14 mouse cellular contexts compared by ENCODE assay signal in the genomic region with DNA sequence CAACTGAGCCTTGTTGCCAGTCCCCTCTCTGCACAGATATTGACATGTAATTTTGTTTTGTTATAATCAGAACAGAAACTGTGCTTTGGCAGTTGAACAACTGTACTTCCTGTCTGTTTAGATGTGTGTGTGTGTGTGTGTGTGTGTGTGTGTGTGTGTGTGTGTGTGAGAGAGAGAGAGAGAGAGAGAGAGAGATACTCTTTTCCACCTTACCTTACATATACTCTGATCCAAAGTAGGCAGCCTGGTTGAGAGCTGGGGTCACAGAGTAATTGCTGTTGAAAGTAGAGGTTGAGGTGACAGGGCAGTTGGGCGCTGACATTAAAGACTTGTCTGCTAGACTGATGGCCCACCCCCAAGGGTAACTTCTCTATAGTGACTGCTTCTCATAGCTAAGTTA. TPM values are rescaled to one million over a fixed set of nuclear protein-coding genes. Genes with fewer than 3 reads are reported as not detected.
A peak's percentile ranks its signal among the peaks of the same experiment; 100 is the strongest.
DNase-seq lines count a peak whose midpoint lies in the region; ATAC-seq lines count a peak whose summit lies in the region.
"Had no signal": no experiment of that assay in that cellular context is flagged by ENCODE, and none has a peak within 500 bp of the region (broad histone marks: within the 10 kb centered on the region; RNA-seq: fewer than 3 reads in every experiment).

No protein-coding gene starts in this region.

- no peak for DNase-seq in heart, embryonic 10.5 days (ENCODE audit: low spot score)
- no peak for DNase-seq in heart, postnatal 4 days
- DNase-seq in midbrain, embryonic 10.5 days (ENCODE audit: low spot score): no peak
- DNase-seq in midbrain, embryonic 11.5 days (ENCODE audit: low spot score, missing footprints): no peak
- DNase-seq in spleen, postnatal 4 days (ENCODE audit: low spot score in 2 of 2): no peak
- DNase-seq in left cerebral cortex, adult 11 months (ENCODE audit: low spot score): no peak
- DNase-seq: gastrocnemius, postnatal 25 days; kidney, adult 11 months; thymus, postnatal 36 days had no signal

- no peaks in the 10 kb centered on the region for H3K27me3 ChIP-seq in heart, embryonic 10.5 days (ENCODE audit: insufficient read depth, poor library complexity, severe bottlenecking)
- no peaks in the 10 kb centered on the region for H3K27me3 ChIP-seq in midbrain, embryonic 10.5 days (ENCODE audit: low read depth, poor library complexity, severe bottlenecking)
- no peaks in the 10 kb centered on the region for H3K27me3 ChIP-seq in midbrain, embryonic 11.5 days (ENCODE audit: control insufficient read depth, insufficient read depth, low read length)
- H3K27me3 ChIP-seq: limb, embryonic 15.5 days had no signal

- peaks cover 75% of the 10 kb centered on the region for H3K4me1 ChIP-seq in heart, embryonic 10.5 days
- peaks cover 43% of the 10 kb centered on the region for H3K4me1 ChIP-seq in midbrain, embryonic 10.5 days
- peaks cover 9% of the 10 kb centered on the region for H3K4me1 ChIP-seq in midbrain, embryonic 11.5 days (ENCODE audit: control insufficient read depth, insufficient read depth, low read length)

- no peak overlapping the region for H3K4me3 ChIP-seq in heart, embryonic 10.5 days
- H3K4me3 ChIP-seq in midbrain, embryonic 10.5 days: no peak overlapping the region
- no peak overlapping the region for H3K4me3 ChIP-seq in midbrain, embryonic 11.5 days (ENCODE audit: low read depth, low read length)
- H3K4me3 ChIP-seq: forebrain, embryonic 10.5 days; limb, embryonic 15.5 days had no signal

- H3K9me3 ChIP-seq in heart, embryonic 10.5 days: no peaks in the 10 kb centered on the region
- H3K9me3 ChIP-seq in midbrain, embryonic 10.5 days (replicated peaks): no peaks in the 10 kb centered on the region
- H3K9me3 ChIP-seq in midbrain, embryonic 11.5 days (ENCODE audit: control insufficient read depth, low read length): no peaks in the 10 kb centered on the region
- H3K9me3 ChIP-seq: forebrain, embryonic 10.5 days; limb, embryonic 15.5 days had no signal

- ATAC-seq in midbrain, embryonic 11.5 days (ENCODE audit: low FRiP score): no peak
- ATAC-seq in inflammation-experienced regulatory T-cells, adult 6 months: peak; percentile 42
- peak; percentile 37; the same call in 1 of the 2 replicates for ATAC-seq in neutrophil, adult 5-6 weeks (ENCODE audit: extremely low read depth, insufficient number of reproducible peaks, low FRiP score, poor library complexity, severe bottlenecking)
- ATAC-seq: midbrain, embryonic 16.5 days had no signal

- 40% methylated on average over 1 of the region's 1 CpGs for WGBS in heart, embryonic 10.5 days
- 72% methylated on average over 1 of the region's 1 CpGs for WGBS in midbrain, embryonic 10.5 days
- 77% methylated on average over 1 of the region's 1 CpGs for WGBS in midbrain, embryonic 11.5 days

- H3K36me3 ChIP-seq in heart, embryonic 10.5 days: no peaks in the 10 kb centered on the region
- no peaks in the 10 kb centered on the region for H3K36me3 ChIP-seq in midbrain, embryonic 10.5 days
- H3K36me3 ChIP-seq in midbrain, embryonic 11.5 days (ENCODE audit: control insufficient read depth, insufficient read depth, low read length): no peaks in the 10 kb centered on the region
- H3K36me3 ChIP-seq: forebrain, embryonic 10.5 days; limb, embryonic 15.5 days had no signal

- peak overlapping the region; percentile 56; the same call in 1 of the 2 replicates for H3K27ac ChIP-seq in heart, embryonic 10.5 days
- peak overlapping the region; percentile 65; the same call in 1 of the 2 replicates for H3K27ac ChIP-seq in midbrain, embryonic 10.5 days (replicated peaks)
- H3K27ac ChIP-seq in midbrain, embryonic 11.5 days (ENCODE audit: low read depth, low read length): no peak overlapping the region
- H3K27ac ChIP-seq: forebrain, embryonic 10.5 days; limb, embryonic 15.5 days had no signal

- H3K9ac ChIP-seq in midbrain, embryonic 11.5 days (ENCODE audit: low read length): no peak overlapping the region
- H3K9ac ChIP-seq: limb, embryonic 15.5 days had no signal

- H3K4me2 ChIP-seq in midbrain, embryonic 11.5 days: no peak overlapping the region
- H3K4me2 ChIP-seq: limb, embryonic 15.5 days had no signal

RNA-seq across cellular contexts. Expression of gene Susd6, which starts 25.0 kb away (rescaled TPM):
- 14.9 and 16.5 TPM in 2 replicates for polyA plus RNA-seq in heart, embryonic 10.5 days (2016; fragmentation: Nextera tagmentation; extraction: Ambion mirVana)
- 10 to 100 TPM; 46.3 to 49.6 TPM for total RNA-seq in heart, postnatal 4 days (2021)
- polyA plus RNA-seq in midbrain, embryonic 10.5 days (2016; fragmentation: Nextera tagmentation; extraction: Ambion mirVana): 13.9 and 16.6 TPM in 2 replicates
- polyA plus RNA-seq in midbrain, embryonic 11.5 days (2014; fragmentation: Nextera tagmentation; extraction: Ambion mirVana): 18.4 and 19.0 TPM in 2 replicates
- polyA plus RNA-seq in inflammation-experienced regulatory T-cells, adult 6 months (2017; shearing (Covaris generic)): 10 to 100 TPM; 21.2 to 32.8 (median 26.7) TPM
- 103 and 111 TPM in 2 replicates for total RNA-seq in neutrophil, adult 5-6 weeks (2017)

RNA-seq across cellular contexts. Expression of gene Ccdc177, which starts 54.8 kb away (rescaled TPM):
- 0.03 TPM in 1 of 2 replicates, not detected in the other for polyA plus RNA-seq in heart, embryonic 10.5 days (2016; fragmentation: Nextera tagmentation; extraction: Ambion mirVana)
- under 1 TPM; 0.05 to 0.10 TPM for total RNA-seq in heart, postnatal 4 days (2021)
- polyA plus RNA-seq in midbrain, embryonic 10.5 days (2016; fragmentation: Nextera tagmentation; extraction: Ambion mirVana): 2.0 and 2.2 TPM in 2 replicates
- 4.9 and 5.3 TPM in 2 replicates for polyA plus RNA-seq in midbrain, embryonic 11.5 days (2014; fragmentation: Nextera tagmentation; extraction: Ambion mirVana)
- polyA plus RNA-seq in inflammation-experienced regulatory T-cells, adult 6 months (2017; shearing (Covaris generic)): not detected
- not detected in 2 replicates for total RNA-seq in neutrophil, adult 5-6 weeks (2017)
- total RNA-seq: gastrocnemius, postnatal 25 days had no signal
